Mouse (Mus musculus) liver, embryonic 13.5 days (tissue): Measurements from ENCODE around the gene Ndufs2. TPM values are rescaled to one million over a fixed set of nuclear protein-coding genes. Genes with fewer than 3 reads are reported as not detected.
"Not testable (repeated sequence)": the region's sequence is repeated elsewhere in the genome, so short reads cannot be mapped to it uniquely, and the experiment has no call there.

Source experiments
- ATAC-seq: fragments of 200-750 bp; cut with Nextera tagmentation; 2 replicates; pipeline ENCODE4 v1.8.0; 2017; ENCODE audit warnings: low read depth, mild to moderate bottlenecking, moderate number of reproducible peaks, moderate library complexity
- DNase-seq: peaks from one replicate; pipeline ENCODE4 v3.0.0; 2022
- H3K27ac ChIP-seq: fragments of 300-500 bp; sonication (generic); 2 replicates; pipeline ENCODE4 v1.5.1; 2015; ENCODE audit warnings: moderate library complexity, mild to moderate bottlenecking, inconsistent platforms
- H3K27me3 ChIP-seq: fragments of 300-500 bp; sonication (generic); 2 replicates; pipeline ENCODE4 v1.6.1; 2015; ENCODE audit warnings: mild to moderate bottlenecking, inconsistent platforms
- H3K36me3 ChIP-seq: fragments of 300-500 bp; sonication (generic); 2 replicates; pipeline ENCODE4 v1.6.1; 2015; ENCODE audit warnings: mild to moderate bottlenecking, inconsistent platforms
- H3K4me1 ChIP-seq: fragments of 300-500 bp; sonication (generic); replicated peaks from 2 replicates; pipeline ENCODE4 v1.6.1; 2015; ENCODE audit warnings: inconsistent platforms
- H3K4me2 ChIP-seq: fragments of 300-500 bp; sonication (generic); 2 replicates; pipeline ENCODE4 v1.6.1; 2015; ENCODE audit warnings: inconsistent platforms, mild to moderate bottlenecking, moderate library complexity
- H3K4me3 ChIP-seq: fragments of 300-500 bp; sonication (generic); replicated peaks from 2 replicates; pipeline ENCODE4 v1.5.1; 2015; ENCODE audit warnings: mild to moderate bottlenecking, inconsistent platforms
- H3K9ac ChIP-seq: fragments of 300-500 bp; sonication (generic); 2 replicates; pipeline ENCODE4 v1.6.1; 2015; ENCODE audit warnings: mild to moderate bottlenecking, inconsistent platforms
- H3K9me3 ChIP-seq: fragments of 300-500 bp; sonication (generic); replicated peaks from 2 replicates; pipeline ENCODE4 v1.6.1; 2016; ENCODE audit warnings: inconsistent platforms
- WGBS: fragments of 180-500 bp; shearing (Covaris S2); methylation state at CpG from one replicate; pipeline ENCODE4 v1.1.7; 2015; ENCODE audit not compliant: insufficient replicate concordance; 5-methylcytosine and 5-hydroxymethylcytosine counted together
- polyA plus RNA-seq: library from polyadenylated mRNA; unstranded; fragments of >200 nt; fragmentation: Nextera tagmentation; extraction: Ambion mirVana; gene quantifications from 2 replicates; pipeline ENCODE4 v1.2.1, GENCODE M21; 2015

The Ndufs2 gene
- polyA plus RNA-seq, 1 experiment from 2014 or later: 152 TPM

DNA sequence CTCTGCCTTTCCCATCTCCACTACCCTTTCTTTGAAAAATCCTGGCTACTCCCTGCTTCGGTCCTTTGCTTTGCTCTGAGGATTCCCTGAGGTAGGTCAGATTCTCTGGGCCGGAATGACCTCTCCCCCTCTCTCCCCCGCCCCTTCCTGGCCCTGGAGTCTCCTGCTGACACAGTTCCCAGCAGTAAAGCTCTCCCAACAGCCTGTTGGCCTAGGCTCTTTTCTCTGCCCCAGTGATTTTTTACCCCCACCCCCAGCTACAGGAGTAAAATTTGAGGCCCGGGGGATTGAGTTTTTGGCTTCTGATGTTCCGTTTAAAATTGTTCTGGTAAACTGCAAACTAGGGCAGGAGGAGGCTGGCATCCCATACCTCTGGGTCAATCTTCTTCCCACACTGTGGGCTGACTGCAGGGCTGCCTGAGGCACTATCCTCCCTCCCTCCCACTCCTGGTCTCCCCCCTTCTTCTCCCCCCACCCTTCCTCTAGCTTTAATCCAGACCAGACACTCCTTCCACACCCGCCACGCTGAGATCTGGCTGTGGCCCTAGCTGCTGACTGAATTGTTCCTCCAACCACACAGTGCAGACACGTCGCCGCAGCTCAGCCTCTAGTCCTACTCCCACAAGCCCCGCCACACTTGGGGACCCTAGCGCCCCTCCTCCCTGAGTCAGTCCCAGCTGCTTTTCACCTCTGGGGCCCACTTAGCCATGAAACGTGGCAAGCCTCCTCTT lies 571 bp upstream of the Ndufs2 start:
- peaks cover 26% of the 10 kb centered on the region for H3K4me1 ChIP-seq
- H3K9me3 ChIP-seq: no peaks in the 10 kb centered on the region
- no peak overlapping the region for H3K9ac ChIP-seq
- WGBS: 24% methylated on average over 13 of the region's 13 CpGs
- no peaks in the 10 kb centered on the region for H3K36me3 ChIP-seq
- peak overlapping the region; percentile 36 for H3K4me2 ChIP-seq
- peaks cover 50% of the 10 kb centered on the region for H3K27me3 ChIP-seq
- ATAC-seq (no peak), DNase-seq (no peak)
- no peak overlapping the region for H3K27ac ChIP-seq
- no peak overlapping the region for H3K4me3 ChIP-seq

DNA sequence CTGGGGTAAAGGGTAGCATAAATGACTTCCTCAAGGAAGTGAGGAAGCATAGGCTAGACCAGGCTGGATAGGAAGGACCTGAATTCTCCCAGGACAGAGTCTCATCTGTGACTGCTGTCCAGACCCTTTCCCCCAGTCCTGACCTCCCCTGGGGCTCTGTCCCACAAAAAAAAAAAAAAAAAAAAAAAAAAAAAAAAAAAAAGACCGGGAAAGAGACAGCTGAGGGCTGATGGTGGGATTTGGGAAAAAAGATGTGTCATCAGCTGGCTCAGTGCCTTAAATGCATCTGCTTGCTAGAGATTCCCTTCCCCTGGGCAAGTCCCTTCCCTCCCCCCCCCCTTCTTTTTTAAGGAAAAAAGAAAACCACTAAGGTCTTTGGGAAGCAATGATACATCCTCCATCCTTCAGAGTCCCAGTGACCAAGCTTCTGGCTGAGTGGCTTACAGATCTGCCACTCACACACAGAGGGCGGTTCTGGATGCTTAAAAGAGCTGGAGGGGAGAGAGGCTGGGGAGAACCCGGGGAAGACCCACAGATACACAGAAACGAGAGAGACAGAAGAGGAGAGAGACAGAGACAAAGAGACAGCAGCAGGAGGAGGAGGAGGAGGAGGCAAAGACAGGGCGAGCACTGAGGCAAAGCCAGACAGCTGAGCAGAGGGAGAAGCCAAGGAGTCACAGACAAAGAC lies 1.1 kb downstream of the Ndufs2 start, which contains the start of gene Adamts4:
Adamts4 (plus strand) TSS at position 509 of the 688 bp plus-strand sequence.
- Histone ChIP-seq H3K9ac (no peak within 1 kb of the TSS), H3K4me2 (peak within 1 kb of the TSS; percentile 36), H3K36me3 (peaks cover 9% of the 10 kb centered on the region), H3K4me3 (peak within 1 kb of the TSS; percentile 19; the same call in 1 of the 2 replicates), H3K27me3 (peaks cover 50% of the 10 kb centered on the region), H3K9me3 (no peaks in the 10 kb centered on the region), H3K4me1 (peaks cover 43% of the 10 kb centered on the region), H3K27ac (no peak within 1 kb of the TSS)
- ATAC-seq (no peak), DNase-seq (no peak)
- WGBS: 17% methylated on average over 5 of the region's 5 CpGs

- no peak for ATAC-seq
Measured at GRCm38 (mm10) chr1:171248386-171249226, 2.6 kb downstream of the Ndufs2 start.

DNA sequence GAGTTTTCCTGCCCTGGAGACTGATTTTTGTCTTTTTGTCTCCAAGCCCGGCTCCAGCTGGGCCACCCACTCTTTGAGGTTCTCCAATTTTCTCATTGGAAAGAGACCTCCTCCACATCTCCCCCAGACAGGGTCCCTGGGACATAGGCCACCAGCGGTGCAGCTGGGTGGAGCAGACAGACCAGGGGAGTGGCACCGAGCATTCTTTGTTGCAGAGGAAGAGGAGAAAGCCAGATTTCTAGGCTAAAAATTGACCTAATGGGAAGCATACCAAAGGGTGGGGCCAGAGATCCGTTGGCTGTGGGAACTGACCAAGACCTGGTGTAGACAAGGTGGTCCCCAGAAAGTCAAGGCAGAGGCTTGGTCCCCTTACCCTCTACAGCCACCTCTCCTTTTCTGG lies 3.3 kb downstream of the Ndufs2 start:
- Histone ChIP-seq H3K36me3 (peaks cover 26% of the 10 kb centered on the region), H3K4me2 (peak overlapping the region; percentile 88), H3K4me1 (peaks cover 50% of the 10 kb centered on the region), H3K27me3 (peaks cover 39% of the 10 kb centered on the region), H3K9ac (peak overlapping the region; percentile 90), H3K9me3 (no peaks in the 10 kb centered on the region), H3K27ac (peak overlapping the region; percentile 84), H3K4me3 (peak overlapping the region; percentile 83)
- no peak for ATAC-seq
- WGBS: 15% methylated on average over 4 of the region's 4 CpGs
- DNase-seq: no peak

More at GRCm38 (mm10) chr1:171248386-171249226, 2.6 kb downstream of the Ndufs2 start:
- H3K4me2 ChIP-seq: peak overlapping the region; percentile 88
- 36% methylated on average over 3 of the region's 3 CpGs for WGBS
- peak overlapping the region; percentile 84; the same call in 1 of the 2 replicates for H3K27ac ChIP-seq
- no peaks in the 10 kb centered on the region for H3K9me3 ChIP-seq
- H3K27me3 ChIP-seq: peaks cover 46% of the 10 kb centered on the region
- peak overlapping the region; percentile 90; the same call in 1 of the 2 replicates for H3K9ac ChIP-seq
- H3K36me3 ChIP-seq: peaks cover 20% of the 10 kb centered on the region
- peaks cover 50% of the 10 kb centered on the region for H3K4me1 ChIP-seq
- no peak for DNase-seq
- no peak overlapping the region for H3K4me3 ChIP-seq

DNA sequence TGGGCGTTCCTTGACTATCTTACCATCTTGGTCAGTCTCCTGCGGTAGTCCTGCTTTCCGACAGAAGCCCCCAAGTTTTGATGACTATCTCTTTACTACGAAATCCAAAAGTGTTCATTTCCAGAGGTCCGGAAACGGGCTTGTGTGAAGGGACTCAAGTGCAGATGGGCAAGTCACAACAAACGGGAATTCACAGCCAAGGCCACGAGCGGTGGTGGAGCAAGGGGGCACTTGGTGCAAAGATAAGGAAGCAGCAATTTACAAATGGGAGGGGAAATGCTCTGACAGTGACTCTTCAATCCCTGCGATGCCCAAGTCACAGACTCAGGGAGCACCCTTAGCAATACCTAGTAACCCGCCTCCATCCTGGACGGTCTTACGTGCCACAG lies 3.7 kb downstream of the Ndufs2 start:
- Histone ChIP-seq H3K27ac (peak overlapping the region; percentile 84), H3K9me3 (no peaks in the 10 kb centered on the region), H3K4me1 (peaks cover 50% of the 10 kb centered on the region), H3K4me3 (peak overlapping the region; percentile 83), H3K4me2 (peak overlapping the region; percentile 88), H3K27me3 (peaks cover 35% of the 10 kb centered on the region), H3K36me3 (peaks cover 31% of the 10 kb centered on the region), H3K9ac (peak overlapping the region; percentile 90)
- ATAC-seq (peak; percentile 33; the same call in 1 of the 2 replicates), DNase-seq (peak; percentile 46)
- WGBS: 8% methylated on average over 13 of the region's 13 CpGs

- peak; percentile 94 for DNase-seq
- Histone ChIP-seq H3K27ac (peak overlapping the region; percentile 84), H3K9me3 (no peaks in the 10 kb centered on the region), H3K9ac (peak overlapping the region; percentile 90), H3K36me3 (peaks cover 37% of the 10 kb centered on the region), H3K4me3 (peak overlapping the region; percentile 83), H3K27me3 (peaks cover 29% of the 10 kb centered on the region), H3K4me2 (peak overlapping the region; percentile 88), H3K4me1 (peaks cover 46% of the 10 kb centered on the region)
- ATAC-seq: peak; percentile 93
- WGBS: under 1% methylated on average over 41 of the region's 41 CpGs
Measured at GRCm38 (mm10) chr1:171246709-171247452, 4.3 kb downstream of the Ndufs2 start.

- peak overlapping the region; percentile 73; the same call in 1 of the 2 replicates for H3K27ac ChIP-seq
Measured at GRCm38 (mm10) chr1:171245353-171245752, 5.8 kb downstream of the Ndufs2 start.

GRCm38 (mm10) chr1:171241952-171242351 lies 9.2 kb downstream of the Ndufs2 start:
- not testable (repeated sequence) for H3K4me2 ChIP-seq, DNase-seq, H3K27me3 ChIP-seq, H3K9ac ChIP-seq, H3K4me3 ChIP-seq, H3K27ac ChIP-seq, ATAC-seq, H3K9me3 ChIP-seq
- Histone ChIP-seq H3K4me1 (peaks cover 34% of the 10 kb centered on the region), H3K36me3 (peaks cover 82% of the 10 kb centered on the region)
- WGBS: 84% methylated on average over 12 of the region's 12 CpGs

More at GRCm38 (mm10) chr1:171245353-171245752, 5.8 kb downstream of the Ndufs2 start:
- no peak for ATAC-seq
- H3K27me3 ChIP-seq: peaks cover 14% of the 10 kb centered on the region
- WGBS: 80% methylated on average over 8 of the region's 8 CpGs
- peak overlapping the region; percentile 90; the same call in 1 of the 2 replicates for H3K9ac ChIP-seq
- peaks cover 50% of the 10 kb centered on the region for H3K36me3 ChIP-seq
- peaks cover 37% of the 10 kb centered on the region for H3K4me1 ChIP-seq
- peak overlapping the region; percentile 88; the same call in 1 of the 2 replicates for H3K4me2 ChIP-seq
- peak overlapping the region; percentile 83; the same call in 1 of the 2 replicates for H3K4me3 ChIP-seq
- DNase-seq: no peak
- no peaks in the 10 kb centered on the region for H3K9me3 ChIP-seq

- WGBS: 87% methylated on average over 10 of the region's 10 CpGs
- no peak overlapping the region for H3K27ac ChIP-seq
Measured at GRCm38 (mm10) chr1:171240911-171241310, 10.3 kb downstream of the Ndufs2 start.

DNA sequence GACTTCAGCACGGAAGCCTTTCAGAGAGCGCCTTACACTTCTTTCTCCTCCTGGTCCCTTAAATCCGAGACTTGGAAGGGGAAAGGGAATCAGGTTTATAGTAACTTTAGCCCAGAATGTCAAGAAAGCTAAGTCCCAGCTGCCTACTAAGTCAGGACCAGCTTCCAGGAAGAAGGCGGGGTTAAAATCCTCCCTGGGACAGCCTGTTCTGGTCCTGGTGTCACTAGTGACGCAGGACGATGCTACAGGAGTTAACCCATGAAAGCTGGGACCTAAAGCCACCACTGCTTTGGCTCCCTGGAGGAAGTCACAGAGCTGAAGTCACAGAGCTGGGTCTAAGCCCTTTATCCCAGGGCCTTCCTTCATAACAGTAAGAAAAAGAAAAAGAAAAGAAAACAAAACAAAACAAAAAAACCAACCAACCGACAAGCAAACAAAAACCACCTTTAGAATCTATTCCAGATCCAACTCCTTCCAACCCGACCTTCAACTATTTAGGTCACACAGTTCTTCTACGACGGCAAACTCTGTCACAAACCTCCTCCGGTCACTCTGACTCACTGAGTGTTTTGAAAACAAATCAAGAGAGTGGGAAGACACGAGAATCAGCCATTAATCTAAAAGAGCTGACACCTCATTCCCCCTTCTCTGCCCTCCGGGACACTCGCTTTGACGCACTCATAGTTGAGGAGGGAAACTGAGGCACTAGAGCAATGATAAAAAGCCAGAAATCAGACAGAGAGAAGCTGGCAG lies 11.0 kb downstream of the Ndufs2 start:
- no peak overlapping the region for H3K9ac ChIP-seq

More at GRCm38 (mm10) chr1:171240911-171241310, 10.3 kb downstream of the Ndufs2 start:
- DNase-seq (no peak), ATAC-seq (no peak)
- no peak overlapping the region for H3K9ac ChIP-seq
- no peak overlapping the region for H3K4me2 ChIP-seq
- no peak overlapping the region for H3K4me3 ChIP-seq
- H3K27me3 ChIP-seq: no peaks in the 10 kb centered on the region
- H3K9me3 ChIP-seq: no peaks in the 10 kb centered on the region
- peaks cover 28% of the 10 kb centered on the region for H3K4me1 ChIP-seq
- H3K36me3 ChIP-seq: peaks cover 92% of the 10 kb centered on the region

More for the DNA sequence above, 11.0 kb downstream of the Ndufs2 start:
- Histone ChIP-seq H3K27ac (no peak overlapping the region), H3K4me3 (no peak overlapping the region), H3K36me3 (peaks cover 92% of the 10 kb centered on the region), H3K4me2 (no peak overlapping the region), H3K9me3 (no peaks in the 10 kb centered on the region), H3K27me3 (no peaks in the 10 kb centered on the region), H3K4me1 (peaks cover 26% of the 10 kb centered on the region)
- ATAC-seq (no peak), DNase-seq (no peak)
- WGBS: 77% methylated on average over 15 of the region's 15 CpGs
